Mouse (Mus musculus): ENCODE data around the gene Vmn2r84.
"Not testable (repeated sequence)": the region's sequence is repeated elsewhere in the genome, so short reads cannot be mapped to it uniquely, and the experiment has no call there.

Vmn2r84 gene

DNA sequence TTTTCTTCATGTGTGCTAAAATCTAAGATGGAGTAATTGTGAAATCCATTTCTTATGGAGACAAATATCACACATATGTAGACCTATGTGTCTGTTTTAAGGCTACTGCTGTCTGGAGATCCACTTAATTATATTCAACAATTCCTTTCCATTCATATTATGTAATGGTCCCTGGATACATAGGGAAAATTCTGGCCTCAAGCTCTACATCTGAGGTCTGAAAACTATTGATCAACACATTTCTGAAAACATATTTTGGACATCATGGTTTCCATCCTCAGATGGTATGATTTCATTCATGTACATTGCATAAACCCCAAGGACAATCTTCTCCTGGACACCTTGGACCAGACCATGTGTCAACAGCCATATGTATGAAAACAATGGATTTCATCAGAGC, at the start of gene Vmn2r84:
Vmn2r84 (minus strand) TSS at position 101 of the 400 bp plus-strand sequence.
- DNase-seq (ENCODE audit: low spot score), result no peak

GRCm38 (mm10) chr10:130434185-130434898, 40.2 kb upstream of the Vmn2r84 start:
- DNase-seq (ENCODE audit: low spot score), result not testable (repeated sequence)

DNA sequence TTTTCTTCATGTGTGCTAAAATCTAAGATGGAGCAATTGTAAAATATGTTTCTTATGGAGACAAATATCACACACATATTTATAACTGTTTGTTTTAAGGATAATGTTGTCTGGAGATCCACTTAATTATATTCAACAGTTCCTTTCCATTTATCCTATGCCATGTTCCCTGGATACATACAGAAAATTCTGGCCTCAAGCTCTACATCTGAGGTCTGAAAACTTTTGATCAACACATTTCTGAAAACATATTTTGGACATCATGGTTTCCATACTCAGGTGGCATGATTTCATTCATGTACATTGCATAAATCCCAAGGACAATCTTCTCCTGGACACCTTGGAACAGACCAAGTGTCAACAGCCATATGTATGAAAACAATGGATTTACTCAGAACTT, 35.5 kb upstream of the Vmn2r84 start, which contains the start of gene Vmn2r85:
Vmn2r85 (minus strand) TSS at position 101 of the 400 bp plus-strand sequence.
- DNase-seq (ENCODE audit: low spot score), result not testable (repeated sequence)

- DNase-seq (ENCODE audit: low spot score), result not testable (repeated sequence)
These were observed 28.2 kb upstream of the Vmn2r84 start for GRCm38 (mm10) chr10:130422368-130422767.

GRCm38 (mm10) chr10:130420401-130420800, 26.3 kb upstream of the Vmn2r84 start:
- DNase-seq (ENCODE audit: low spot score), result no peak

- DNase-seq (ENCODE audit: low spot score), result not testable (repeated sequence)
These were observed 25.8 kb upstream of the Vmn2r84 start for GRCm38 (mm10) chr10:130419954-130420353.

DNA sequence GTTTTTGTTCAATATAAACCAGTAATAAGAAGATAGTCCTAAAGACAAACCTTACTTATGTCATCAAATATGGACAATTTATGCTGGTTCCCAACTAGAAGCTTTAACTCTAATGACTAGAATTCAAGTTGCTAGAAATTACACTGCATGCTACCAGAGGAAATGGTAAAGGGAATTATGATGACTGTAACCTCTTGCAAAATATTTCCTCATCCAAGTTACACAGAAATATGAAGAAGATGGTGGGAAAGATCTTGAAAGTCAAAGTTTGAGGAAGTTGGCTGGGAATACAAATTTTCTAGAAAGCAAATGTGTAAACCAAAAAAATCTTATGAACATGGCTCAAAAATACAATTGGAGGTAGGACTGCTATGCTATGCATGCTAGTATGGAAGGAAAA, 22.2 kb upstream of the Vmn2r84 start:
- not testable (repeated sequence) for DNase-seq (ENCODE audit: low spot score)

GRCm38 (mm10) chr10:130412167-130412698, 18.1 kb upstream of the Vmn2r84 start:
- DNase-seq (ENCODE audit: low spot score), result not testable (repeated sequence)

- DNase-seq (ENCODE audit: low spot score), result no peak
These were observed 19.0 kb downstream of the Vmn2r84 start for GRCm38 (mm10) chr10:130375145-130375544.

- DNase-seq (ENCODE audit: low spot score), result no peak
These were observed 21.5 kb downstream of the Vmn2r84 start for GRCm38 (mm10) chr10:130372491-130373173.

GRCm38 (mm10) chr10:130371644-130372043, 22.5 kb downstream of the Vmn2r84 start:
- no peak for DNase-seq (ENCODE audit: low spot score)

GRCm38 (mm10) chr10:130370005-130370682, 24.0 kb downstream of the Vmn2r84 start:
- no peak for DNase-seq (ENCODE audit: low spot score)

DNA sequence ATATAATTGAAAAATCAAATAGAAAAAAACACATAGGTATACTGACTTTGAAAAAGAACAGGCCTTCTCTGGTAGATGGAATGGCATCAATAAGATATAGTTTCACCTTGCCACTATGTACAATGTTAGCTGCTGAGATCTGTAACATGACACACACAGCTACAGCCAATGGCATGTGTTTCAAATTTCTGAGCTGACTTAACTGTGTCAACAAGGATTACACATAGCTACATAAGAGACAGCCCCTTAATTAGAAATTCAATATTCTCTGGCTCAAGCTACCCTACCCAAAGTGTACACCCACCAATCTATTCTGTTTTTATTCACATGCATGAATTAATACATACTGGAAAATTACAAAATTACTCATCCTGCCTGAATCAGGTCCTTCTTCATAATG, 25.7 kb downstream of the Vmn2r84 start:
- no peak for DNase-seq (ENCODE audit: low spot score)

DNA sequence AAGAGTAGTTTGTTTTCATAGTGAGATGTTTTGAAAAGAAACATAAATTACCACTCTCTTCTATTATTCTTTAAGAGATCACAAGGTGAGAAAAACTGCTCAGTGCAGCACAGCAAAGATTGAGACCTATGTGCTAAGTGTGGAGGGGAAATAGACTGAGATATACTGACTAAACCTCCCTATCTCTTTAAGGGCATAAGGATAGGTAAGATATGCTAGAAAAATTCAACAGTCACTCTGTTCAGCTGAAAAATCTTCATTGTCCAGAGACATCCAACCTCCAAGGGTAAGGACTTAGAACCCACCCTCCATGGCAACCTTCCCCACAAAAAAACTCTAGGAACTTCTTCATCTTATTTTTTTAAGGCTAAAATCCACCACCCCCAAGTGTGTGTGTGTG, 29.4 kb downstream of the Vmn2r84 start:
- DNase-seq (ENCODE audit: low spot score), result no peak

GRCm38 (mm10) chr10:130363438-130364164, 30.5 kb downstream of the Vmn2r84 start:
- DNase-seq (ENCODE audit: low spot score), result peak; percentile 75

DNA sequence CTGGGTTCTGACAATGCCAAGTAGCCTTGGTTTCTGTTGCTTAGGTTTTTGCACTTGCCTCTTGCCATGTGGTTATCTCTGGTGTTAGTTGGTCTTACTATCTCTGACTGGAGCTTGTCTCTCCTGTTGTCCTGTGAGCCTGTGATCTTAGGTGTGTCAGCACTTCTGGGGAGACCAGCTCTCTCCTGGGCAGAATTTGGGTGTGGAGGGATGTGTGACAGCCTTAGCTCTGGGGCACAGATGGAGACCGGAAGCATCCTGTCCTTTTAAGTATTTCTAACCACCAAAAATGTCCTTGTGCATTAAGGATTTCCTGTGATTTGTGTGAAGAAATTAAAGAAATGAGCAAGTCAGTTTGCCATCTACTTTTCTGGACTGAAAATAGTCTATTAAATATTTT, 50.1 kb downstream of the Vmn2r84 start:
- DNase-seq (ENCODE audit: low spot score), result no peak

DNA sequence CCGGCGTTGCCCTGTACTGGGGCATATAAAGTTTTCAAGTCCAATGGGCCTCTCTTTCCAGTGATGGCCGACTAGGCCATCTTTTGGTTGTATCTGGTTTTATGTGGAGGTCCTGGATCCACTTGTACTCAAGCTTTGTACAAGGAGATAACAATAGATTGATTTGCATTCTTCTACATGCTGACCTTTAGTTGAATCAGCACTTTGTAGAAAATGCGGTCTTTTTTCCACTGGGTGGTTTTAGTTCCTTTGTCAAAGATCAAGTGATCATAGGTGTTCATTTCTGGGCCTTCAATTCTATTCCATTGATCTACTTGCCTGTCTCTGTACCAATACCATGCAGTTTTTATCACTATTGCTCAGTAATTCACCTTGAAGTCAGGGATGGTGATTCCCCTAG, 54.1 kb downstream of the Vmn2r84 start:
- not testable (repeated sequence) for DNase-seq (ENCODE audit: low spot score)

DNA sequence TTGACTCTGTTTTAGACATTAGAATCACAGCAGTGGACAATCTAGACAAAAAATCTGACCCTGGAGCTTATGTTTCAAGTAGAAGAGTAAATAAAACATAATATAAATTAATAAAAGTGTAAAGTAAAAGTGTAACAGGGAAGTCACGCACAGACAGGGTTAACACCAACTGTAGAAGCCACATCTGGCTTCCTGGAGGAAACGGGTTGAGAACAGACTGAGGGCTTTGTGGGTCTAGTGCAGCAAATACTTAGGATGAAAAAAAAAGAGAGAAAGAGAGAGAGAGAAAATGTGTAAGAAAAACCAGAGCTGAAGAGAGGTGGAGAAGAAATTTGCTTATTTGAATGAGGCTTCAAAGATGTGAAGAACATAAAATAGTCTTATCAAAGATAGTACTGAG, 56.6 kb downstream of the Vmn2r84 start:
- no peak for DNase-seq (ENCODE audit: low spot score)

- no peak for DNase-seq (ENCODE audit: low spot score)
These were observed 57.7 kb downstream of the Vmn2r84 start for GRCm38 (mm10) chr10:130336385-130336784.

GRCm38 (mm10) chr10:130330711-130331110, 63.4 kb downstream of the Vmn2r84 start:
- DNase-seq (ENCODE audit: low spot score), result no peak

Measured in embryo, embryonic 10.5 days (tissue).